Mouse (Mus musculus): ENCODE measurements around the gene Crim1. TPM values are rescaled to one million over a fixed set of nuclear protein-coding genes. Genes with fewer than 3 reads are reported as not detected.

Gene Crim1
- polyA plus RNA-seq, 1 experiment, result 1.1 TPM

GRCm38 (mm10) chr17:78370445-78370844, 170.4 kb downstream of the Crim1 start:
- no peaks in the 10 kb centered on the region for H3K27me3 ChIP-seq (ENCODE audit: control insufficient read depth, insufficient read depth, insufficient read length)
- no peaks in the 10 kb centered on the region for H3K36me3 ChIP-seq (ENCODE audit: control insufficient read depth, insufficient read depth)
- TF ChIP-seq REST (IDR thresholded peaks at IDR 0.05; ENCODE audit: insufficient read depth, insufficient read length), result no peak
- no peak for TF ChIP-seq USF1 (IDR thresholded peaks at IDR 0.05; ENCODE audit: low read depth)
- no peak for TF ChIP-seq MAX (IDR thresholded peaks at IDR 0.05; ENCODE audit: low read depth)
- TF ChIP-seq SRF (IDR thresholded peaks at IDR 0.05; ENCODE audit: control insufficient read depth, insufficient read length, low read depth), result no peak
- no peak for TF ChIP-seq TCF12 (IDR thresholded peaks at IDR 0.05; ENCODE audit: insufficient read depth, poor library complexity, severe bottlenecking)
- no peak for TF ChIP-seq TCF3 (IDR thresholded peaks at IDR 0.05; ENCODE audit: insufficient read length, low read depth)
- TF ChIP-seq POLR2A (IDR thresholded peaks at IDR 0.05; ENCODE audit: insufficient read length, low read depth), result no peak
- no peak for TF ChIP-seq MYOD1 (IDR thresholded peaks at IDR 0.05; ENCODE audit: control insufficient read depth in 1 of 3, insufficient read length in 2 of 3, low read depth in 2 of 3)
- H3ac ChIP-seq (ENCODE audit: control insufficient read depth, insufficient read length), result no peak overlapping the region
- H3K4me2 ChIP-seq (ENCODE audit: low read depth), result no peak overlapping the region
- H3K4me3 ChIP-seq, result no peak overlapping the region
- no peaks in the 10 kb centered on the region for H3K79me2 ChIP-seq (ENCODE audit: control insufficient read depth, insufficient read depth)

DNA sequence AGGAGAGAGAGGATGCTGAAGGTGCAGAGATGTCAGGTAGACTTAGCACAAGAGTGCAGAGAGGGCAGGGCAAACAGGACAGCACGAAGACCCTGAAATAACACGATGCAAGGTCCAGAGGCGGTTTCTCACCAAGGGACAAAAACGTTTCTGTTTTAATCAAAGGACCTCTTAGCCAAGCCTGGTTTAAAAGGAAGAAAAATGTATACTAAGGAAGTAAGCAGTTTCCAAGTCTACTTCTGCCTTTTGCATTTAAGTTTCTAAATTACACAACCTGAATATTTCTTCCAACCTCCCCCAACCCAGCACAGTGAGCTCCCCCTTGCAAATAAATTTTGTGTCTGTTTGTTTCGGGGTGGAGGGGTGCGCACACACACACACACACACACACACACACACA, 173.1 kb downstream of the Crim1 start:
- Histone ChIP-seq H3K79me2 (ENCODE audit: control insufficient read depth, insufficient read depth) (no peaks in the 10 kb centered on the region), H3K36me3 (ENCODE audit: control insufficient read depth, insufficient read depth) (no peaks in the 10 kb centered on the region), H3K4me3 (no peak overlapping the region), H3K4me2 (ENCODE audit: low read depth) (no peak overlapping the region), H3K27me3 (ENCODE audit: control insufficient read depth, insufficient read depth, insufficient read length) (no peaks in the 10 kb centered on the region), H3ac (ENCODE audit: control insufficient read depth, insufficient read length) (no peak overlapping the region)
- TF ChIP-seq POLR2A (IDR thresholded peaks at IDR 0.05; ENCODE audit: insufficient read length, low read depth) (no peak), TCF12 (IDR thresholded peaks at IDR 0.05; ENCODE audit: insufficient read depth, poor library complexity, severe bottlenecking) (no peak), REST (IDR thresholded peaks at IDR 0.05; ENCODE audit: insufficient read depth, insufficient read length) (no peak), POLR2AphosphoS2 (IDR thresholded peaks at IDR 0.05; ENCODE audit: insufficient read length, low read depth) (no peak), MYOG (IDR thresholded peaks at IDR 0.05; ENCODE audit: control insufficient read depth in 1 of 3, insufficient read depth in 1 of 3, insufficient read length in 2 of 3, low read depth in 2 of 3) (no peak), CEBPB (IDR thresholded peaks at IDR 0.05; ENCODE audit: insufficient read depth, poor library complexity, severe bottlenecking) (no peak), MYOD1 (IDR thresholded peaks at IDR 0.05; ENCODE audit: control insufficient read depth in 1 of 3, insufficient read length in 2 of 3, low read depth in 2 of 3) (no peak), MAX (IDR thresholded peaks at IDR 0.05; ENCODE audit: low read depth) (no peak), SRF (IDR thresholded peaks at IDR 0.05; ENCODE audit: control insufficient read depth, insufficient read length, low read depth) (no peak), E2F4 (IDR thresholded peaks at IDR 0.05; ENCODE audit: insufficient read depth) (no peak), TCF3 (IDR thresholded peaks at IDR 0.05; ENCODE audit: insufficient read length, low read depth) (no peak), USF1 (IDR thresholded peaks at IDR 0.05; ENCODE audit: low read depth) (no peak)

- H3K27me3 ChIP-seq (ENCODE audit: control insufficient read depth, insufficient read depth, insufficient read length), result no peaks in the 10 kb centered on the region
- TF ChIP-seq TCF12 (IDR thresholded peaks at IDR 0.05; ENCODE audit: insufficient read depth, poor library complexity, severe bottlenecking) (no peak), POLR2AphosphoS2 (IDR thresholded peaks at IDR 0.05; ENCODE audit: insufficient read length, low read depth) (no peak), USF1 (IDR thresholded peaks at IDR 0.05; ENCODE audit: low read depth) (no peak), MYOD1 (IDR thresholded peaks at IDR 0.05; ENCODE audit: control insufficient read depth in 1 of 3, insufficient read length in 2 of 3, low read depth in 2 of 3) (no peak), MAX (IDR thresholded peaks at IDR 0.05; ENCODE audit: low read depth) (no peak), E2F4 (IDR thresholded peaks at IDR 0.05; ENCODE audit: insufficient read depth) (no peak), POLR2A (IDR thresholded peaks at IDR 0.05; ENCODE audit: insufficient read length, low read depth) (no peak), REST (IDR thresholded peaks at IDR 0.05; ENCODE audit: insufficient read depth, insufficient read length) (no peak), CEBPB (IDR thresholded peaks at IDR 0.05; ENCODE audit: insufficient read depth, poor library complexity, severe bottlenecking) (no peak), SRF (IDR thresholded peaks at IDR 0.05; ENCODE audit: control insufficient read depth, insufficient read length, low read depth) (no peak), TCF3 (IDR thresholded peaks at IDR 0.05; ENCODE audit: insufficient read length, low read depth) (no peak), MYOG (IDR thresholded peaks at IDR 0.05; ENCODE audit: control insufficient read depth in 1 of 3, insufficient read depth in 1 of 3, insufficient read length in 2 of 3, low read depth in 2 of 3) (no peak)
- H3K4me3 ChIP-seq, result no peak overlapping the region
- no peak overlapping the region for H3K4me2 ChIP-seq (ENCODE audit: low read depth)
- no peaks in the 10 kb centered on the region for H3K36me3 ChIP-seq (ENCODE audit: control insufficient read depth, insufficient read depth)
- H3K79me2 ChIP-seq (ENCODE audit: control insufficient read depth, insufficient read depth), result no peaks in the 10 kb centered on the region
- no peak overlapping the region for H3ac ChIP-seq (ENCODE audit: control insufficient read depth, insufficient read length)
These were observed 173.8 kb downstream of the Crim1 start for GRCm38 (mm10) chr17:78373849-78374248.

DNA sequence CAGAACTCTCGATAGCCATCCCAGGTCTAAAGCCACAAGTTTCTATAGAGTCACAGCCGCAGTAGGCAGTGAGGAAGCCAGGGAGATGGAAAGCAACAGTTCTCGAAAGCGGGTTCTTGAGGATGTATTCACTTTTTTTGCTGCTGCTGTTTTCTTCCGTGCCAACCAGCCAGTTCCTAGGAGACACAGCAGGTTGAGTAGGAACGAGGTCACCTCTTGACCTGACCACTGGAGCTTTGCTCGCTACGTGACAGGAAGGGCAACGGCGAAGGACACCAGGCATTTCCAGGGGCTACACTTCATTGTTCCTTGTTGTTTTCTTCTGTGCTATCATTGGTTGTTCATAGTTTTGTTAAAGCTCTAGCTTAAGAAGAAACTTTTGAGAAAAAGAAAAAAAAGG, 174.7 kb downstream of the Crim1 start:
- Histone ChIP-seq H3ac (ENCODE audit: control insufficient read depth, insufficient read length) (no peak overlapping the region), H3K4me2 (ENCODE audit: low read depth) (no peak overlapping the region), H3K36me3 (ENCODE audit: control insufficient read depth, insufficient read depth) (no peaks in the 10 kb centered on the region), H3K79me2 (ENCODE audit: control insufficient read depth, insufficient read depth) (no peaks in the 10 kb centered on the region), H3K4me3 (no peak overlapping the region), H3K27me3 (ENCODE audit: control insufficient read depth, insufficient read depth, insufficient read length) (no peaks in the 10 kb centered on the region)
- TF ChIP-seq MAX (IDR thresholded peaks at IDR 0.05; ENCODE audit: low read depth), result no peak
- no peak for TF ChIP-seq SRF (IDR thresholded peaks at IDR 0.05; ENCODE audit: control insufficient read depth, insufficient read length, low read depth)

GRCm38 (mm10) chr17:78376587-78376986, 176.5 kb downstream of the Crim1 start:
- no peaks in the 10 kb centered on the region for H3K27me3 ChIP-seq (ENCODE audit: control insufficient read depth, insufficient read depth, insufficient read length)
- no peak overlapping the region for H3ac ChIP-seq (ENCODE audit: control insufficient read depth, insufficient read length)
- no peak overlapping the region for H3K4me2 ChIP-seq (ENCODE audit: low read depth)
- TF ChIP-seq MAX (IDR thresholded peaks at IDR 0.05; ENCODE audit: low read depth) (no peak), SRF (IDR thresholded peaks at IDR 0.05; ENCODE audit: control insufficient read depth, insufficient read length, low read depth) (no peak), TCF12 (IDR thresholded peaks at IDR 0.05; ENCODE audit: insufficient read depth, poor library complexity, severe bottlenecking) (no peak), POLR2AphosphoS2 (IDR thresholded peaks at IDR 0.05; ENCODE audit: insufficient read length, low read depth) (no peak)
- H3K4me3 ChIP-seq, result no peak overlapping the region
- H3K36me3 ChIP-seq (ENCODE audit: control insufficient read depth, insufficient read depth), result peaks cover 4% of the 10 kb centered on the region
- no peaks in the 10 kb centered on the region for H3K79me2 ChIP-seq (ENCODE audit: control insufficient read depth, insufficient read depth)
